Mouse (Mus musculus): ENCODE measurements around the gene Hectd1. TPM values are rescaled to one million over a fixed set of nuclear protein-coding genes. Genes with fewer than 3 reads are reported as not detected.
A peak's percentile ranks its signal among the peaks of the same experiment; 100 is the strongest.

Gene Hectd1
- 10 to 100 TPM; 83.8 to 88.8 TPM for total RNA-seq (2021)
- long read RNA-seq, experiment 1, full-length matches to known transcripts: 6 of 26 reads
- long read RNA-seq, experiment 1, partial matches to known transcripts: 13 of 26 reads
- long read RNA-seq, experiment 1, other reads (novel, unspliced or antisense): 7 of 26 reads
- long read RNA-seq, experiment 2, partial matches to known transcripts: 10 of 17 reads
- long read RNA-seq, experiment 2, other reads (novel, unspliced or antisense): 7 of 17 reads

DNA sequence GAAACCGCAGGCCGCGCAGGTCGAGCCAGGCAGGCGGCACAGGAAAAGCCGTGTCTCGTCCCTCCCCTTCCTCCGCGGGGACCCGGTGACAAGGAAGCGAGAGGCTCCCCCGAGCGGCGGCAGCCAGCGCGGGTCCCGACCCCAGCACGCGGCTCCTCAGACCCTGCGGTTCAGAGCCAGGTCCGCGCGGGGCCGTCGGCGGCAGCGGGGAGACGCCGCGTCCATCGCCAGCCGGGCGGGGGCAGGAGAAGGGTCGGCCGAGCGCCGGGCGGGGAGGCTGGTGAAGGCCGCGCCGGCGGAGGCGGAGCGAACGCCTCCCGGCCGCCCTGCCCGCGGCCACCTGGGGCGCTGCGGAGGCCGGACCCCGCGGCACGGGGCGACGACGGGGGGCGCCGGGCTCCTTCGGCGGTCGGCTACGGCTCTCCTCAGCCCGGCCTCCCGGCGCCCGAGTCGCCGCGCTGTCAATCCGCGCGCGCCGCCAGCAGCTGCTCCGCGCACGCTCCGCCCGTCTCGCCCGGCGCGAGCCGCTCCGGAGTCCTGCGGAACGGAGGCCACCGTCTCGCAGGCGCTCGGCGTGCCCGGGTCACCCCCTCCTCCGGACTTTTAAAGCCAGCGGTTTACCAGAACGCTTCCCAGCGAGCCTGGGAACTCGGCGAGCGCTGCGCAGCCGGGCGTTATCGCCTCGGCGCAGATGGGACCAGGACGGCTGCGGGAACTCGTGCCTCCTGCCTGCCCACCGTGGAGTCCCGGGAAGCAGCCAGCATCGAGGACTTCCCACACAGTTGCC is at the start of gene Hectd1:
TSS of gene Hectd1 (minus strand) at position 247 of the 787 bp plus-strand sequence.
- DNase-seq (ENCODE audit: low spot score in 2 of 2): peak; percentile 77 to 78

DNA sequence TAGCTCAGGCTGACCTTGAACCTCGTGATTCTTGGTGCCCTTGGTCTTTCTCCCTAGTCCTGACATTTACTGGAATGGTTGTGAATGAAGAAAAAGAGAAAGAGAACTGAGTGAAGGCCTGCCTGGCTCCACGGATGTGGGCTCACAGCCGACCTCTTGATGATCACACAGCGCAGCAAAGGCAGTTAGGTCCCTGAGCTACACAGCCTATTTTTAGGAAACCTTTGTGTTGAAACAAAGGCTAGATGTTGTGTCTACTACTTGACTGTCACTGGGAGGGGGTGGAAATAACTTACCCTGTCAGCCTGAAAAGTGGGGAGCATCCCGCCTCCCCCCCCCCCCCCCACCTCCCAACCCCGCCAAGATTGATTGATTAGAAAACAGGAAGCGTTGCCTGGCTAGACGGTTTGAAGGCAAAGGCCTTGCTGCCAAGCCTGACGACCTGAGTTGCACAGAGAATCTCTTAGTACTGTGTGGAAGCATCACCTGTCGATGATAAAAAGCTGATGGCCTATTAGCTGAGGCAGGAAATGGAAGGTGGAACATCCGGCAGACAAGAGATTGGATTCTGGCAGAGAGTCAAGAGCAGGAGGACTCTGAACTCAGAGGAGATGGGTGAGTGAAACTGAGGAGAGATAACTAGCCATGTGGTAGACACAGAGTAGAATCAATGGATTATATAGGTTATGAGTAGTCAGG is 42.3 kb upstream of the Hectd1 start:
- intact Hi-C loops (cut with DNase I): no loop called here
- DNase-seq (ENCODE audit: low spot score in 2 of 2): no peak

More for the DNA sequence above, at the start of gene Hectd1:
- intact Hi-C loops (cut with DNase I): loop anchor here (10.0 kb wide), 1 partner anchor 175 kb away; the partner anchor contains the start of gene Dtd2

DNA sequence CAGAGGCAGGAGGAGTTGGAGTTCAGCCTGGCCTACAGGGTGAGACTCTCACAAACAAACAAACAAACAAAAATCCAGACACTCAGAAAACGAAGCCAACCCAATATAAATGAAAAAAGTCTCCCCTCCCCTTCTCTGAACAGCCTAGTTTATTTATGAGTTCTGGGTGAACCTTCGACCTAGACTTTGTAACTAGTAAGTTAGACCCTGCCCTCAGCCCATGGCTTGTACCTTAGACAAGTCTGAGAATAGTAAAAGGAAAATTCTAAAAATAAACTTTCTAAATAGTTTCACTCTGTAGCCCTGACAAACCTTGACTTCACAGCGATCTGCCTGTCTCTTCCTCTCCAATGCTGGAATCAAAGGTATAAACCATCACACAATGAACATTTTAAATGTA is 40.2 kb upstream of the Hectd1 start:
- no peak for DNase-seq (ENCODE audit: low spot score in 2 of 2)
- intact Hi-C loops (cut with DNase I): no loop called here

DNA sequence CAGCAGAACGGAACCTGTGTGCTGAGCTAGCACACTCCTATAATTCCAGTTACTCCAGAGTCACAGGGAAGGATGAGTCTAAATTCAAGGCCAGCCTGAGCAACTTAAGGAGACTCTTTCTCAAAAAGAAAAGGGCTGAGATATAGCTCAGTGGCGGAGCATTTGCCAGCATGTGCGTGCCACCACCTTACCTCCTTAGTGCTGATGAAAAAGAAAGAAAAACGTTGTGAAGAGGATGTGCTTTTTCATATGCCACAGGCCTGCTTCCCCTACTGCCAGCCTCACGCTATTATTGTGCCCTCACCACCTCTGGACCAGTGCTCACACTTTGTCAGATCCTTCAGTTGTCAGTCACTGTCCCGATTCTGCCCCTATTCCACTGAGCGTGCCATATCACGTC is 37.7 kb upstream of the Hectd1 start:
- intact Hi-C loops (cut with DNase I): no loop called here
- DNase-seq (ENCODE audit: low spot score in 2 of 2): no peak

DNA sequence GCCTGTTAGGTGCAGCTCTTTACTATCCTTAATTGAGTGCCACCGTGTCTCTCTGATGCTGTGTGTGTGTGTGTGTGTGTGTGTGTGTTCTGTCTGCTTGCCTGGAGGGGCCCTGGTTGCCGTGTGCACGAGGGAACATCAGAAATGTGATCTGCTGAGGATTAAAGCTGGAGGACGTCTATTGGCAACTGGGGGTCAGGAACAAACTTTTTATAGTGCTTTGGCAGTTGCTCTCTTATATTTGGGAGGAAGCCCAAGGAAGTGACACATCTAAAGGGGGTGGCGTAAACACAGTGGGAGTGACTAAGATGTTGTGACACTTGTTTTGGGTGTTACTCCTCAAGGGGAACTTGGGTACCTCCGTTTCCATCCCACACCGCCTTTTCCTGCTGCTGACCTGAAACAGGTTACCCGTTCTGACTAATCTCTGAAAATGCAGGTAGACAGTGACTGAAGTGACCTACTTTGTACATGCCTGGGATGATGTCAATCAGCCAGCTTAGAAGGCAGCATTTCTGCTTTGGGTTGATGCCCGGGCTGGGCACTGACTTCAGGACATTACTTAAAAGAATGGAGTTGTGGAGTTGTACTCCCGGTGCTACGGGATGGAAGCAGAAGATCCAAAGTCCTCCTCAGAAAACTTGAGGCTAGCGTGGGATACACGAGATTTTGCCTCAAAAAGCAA is 37.0 kb upstream of the Hectd1 start:
- intact Hi-C loops (cut with DNase I): no loop called here
- DNase-seq (ENCODE audit: low spot score in 2 of 2): peak in 1 of 2 experiments; percentile 21

DNA sequence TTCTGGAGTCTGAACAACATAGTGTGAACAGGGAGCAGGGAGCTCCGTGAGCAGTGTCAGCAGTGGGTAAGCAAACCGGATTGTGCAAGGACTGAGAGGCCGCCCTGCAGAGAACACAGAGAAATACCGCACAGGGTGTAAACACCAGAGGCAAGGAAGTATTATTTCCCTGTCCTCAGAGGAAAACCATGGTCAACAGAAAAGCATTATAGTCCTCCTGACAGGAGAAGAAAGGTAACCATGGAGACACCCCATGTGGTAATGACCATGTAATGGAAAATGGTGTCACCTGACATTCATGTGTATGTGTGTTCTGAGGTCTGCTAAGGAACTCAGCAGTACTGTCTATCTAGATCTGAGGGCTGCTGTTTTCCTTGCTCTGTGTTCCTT is 36.4 kb upstream of the Hectd1 start:
- peak; percentile 5 to 60 for DNase-seq (ENCODE audit: low spot score in 2 of 2)
- intact Hi-C loops (cut with DNase I): no loop called here

DNA sequence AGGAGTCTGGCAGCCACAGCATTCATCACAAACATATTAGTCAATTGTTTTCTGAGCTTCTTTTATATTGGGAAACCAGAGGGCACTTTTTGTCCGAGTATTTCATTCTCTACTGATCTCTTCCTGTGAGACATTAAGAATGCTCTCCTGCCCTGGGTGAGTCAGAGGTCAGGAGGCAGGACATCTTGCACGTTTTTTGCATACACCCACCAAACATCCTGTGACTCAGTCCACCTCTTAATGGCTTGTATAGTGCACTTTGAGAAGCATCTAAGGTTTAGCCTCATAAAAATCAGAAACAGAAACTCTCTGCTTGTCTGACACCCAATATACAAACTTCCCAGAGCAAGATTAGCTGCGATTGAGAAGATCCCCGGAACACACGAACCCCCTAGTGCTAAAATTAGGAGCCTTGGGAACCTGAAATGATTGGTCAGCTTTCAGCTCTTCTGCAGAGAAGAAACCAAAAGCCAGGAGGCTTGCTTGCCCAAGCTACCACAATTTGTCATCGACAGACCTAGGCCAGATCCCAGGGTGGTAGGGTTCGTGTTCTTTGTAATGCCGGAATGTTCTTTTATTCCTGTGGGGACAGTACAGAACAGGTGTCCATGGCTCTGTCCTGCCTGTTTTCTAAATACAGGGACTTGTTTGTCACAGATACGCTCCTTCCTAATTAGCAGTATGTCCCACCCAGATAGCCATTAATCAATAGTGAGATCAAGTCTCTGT is 35.9 kb upstream of the Hectd1 start:
- no peak for DNase-seq (ENCODE audit: low spot score in 2 of 2)
- intact Hi-C loops (cut with DNase I): no loop called here

DNA sequence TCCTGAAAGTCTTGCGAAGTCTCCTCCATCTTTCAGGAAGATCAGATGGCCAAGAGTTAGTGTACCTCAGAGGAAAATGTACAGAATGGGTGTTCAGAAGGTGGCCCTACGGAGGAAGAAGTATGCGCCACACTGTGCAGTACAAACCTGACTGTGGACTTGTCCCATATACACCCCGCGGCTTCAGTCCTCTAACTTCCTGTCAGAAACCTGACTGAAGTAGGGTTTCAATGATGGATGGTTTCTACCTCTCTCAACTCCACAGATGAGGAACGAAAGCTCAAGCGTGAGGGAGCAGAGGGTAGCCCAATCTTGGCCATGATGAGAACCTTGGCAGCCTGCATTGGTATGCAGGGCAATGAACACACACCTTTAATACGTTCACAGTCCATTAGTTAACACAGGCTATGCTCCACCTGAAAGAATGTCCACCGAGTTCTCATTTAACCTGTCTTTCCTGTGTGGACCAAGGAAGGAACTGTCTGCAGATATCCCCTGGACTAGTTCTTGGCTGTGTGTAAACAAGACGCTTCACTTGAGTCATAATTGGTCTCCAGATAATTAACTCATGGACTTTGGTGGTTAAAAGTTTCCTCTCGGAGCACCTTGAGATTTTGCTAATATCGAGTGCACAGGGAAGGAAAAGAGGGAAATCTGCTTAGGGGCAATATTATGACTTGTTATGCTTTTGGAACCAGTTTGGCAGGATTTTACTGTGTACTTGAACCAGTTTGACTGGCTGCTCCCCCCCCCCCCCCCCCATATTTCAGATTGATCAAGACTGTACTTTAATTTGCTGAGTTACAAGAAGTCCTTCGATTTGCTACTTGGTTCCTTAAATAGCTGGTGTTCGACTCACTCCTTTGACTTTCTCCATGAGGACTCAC is 34.0 kb upstream of the Hectd1 start:
- intact Hi-C loops (cut with DNase I): no loop called here
- DNase-seq (ENCODE audit: low spot score in 2 of 2): no peak

DNA sequence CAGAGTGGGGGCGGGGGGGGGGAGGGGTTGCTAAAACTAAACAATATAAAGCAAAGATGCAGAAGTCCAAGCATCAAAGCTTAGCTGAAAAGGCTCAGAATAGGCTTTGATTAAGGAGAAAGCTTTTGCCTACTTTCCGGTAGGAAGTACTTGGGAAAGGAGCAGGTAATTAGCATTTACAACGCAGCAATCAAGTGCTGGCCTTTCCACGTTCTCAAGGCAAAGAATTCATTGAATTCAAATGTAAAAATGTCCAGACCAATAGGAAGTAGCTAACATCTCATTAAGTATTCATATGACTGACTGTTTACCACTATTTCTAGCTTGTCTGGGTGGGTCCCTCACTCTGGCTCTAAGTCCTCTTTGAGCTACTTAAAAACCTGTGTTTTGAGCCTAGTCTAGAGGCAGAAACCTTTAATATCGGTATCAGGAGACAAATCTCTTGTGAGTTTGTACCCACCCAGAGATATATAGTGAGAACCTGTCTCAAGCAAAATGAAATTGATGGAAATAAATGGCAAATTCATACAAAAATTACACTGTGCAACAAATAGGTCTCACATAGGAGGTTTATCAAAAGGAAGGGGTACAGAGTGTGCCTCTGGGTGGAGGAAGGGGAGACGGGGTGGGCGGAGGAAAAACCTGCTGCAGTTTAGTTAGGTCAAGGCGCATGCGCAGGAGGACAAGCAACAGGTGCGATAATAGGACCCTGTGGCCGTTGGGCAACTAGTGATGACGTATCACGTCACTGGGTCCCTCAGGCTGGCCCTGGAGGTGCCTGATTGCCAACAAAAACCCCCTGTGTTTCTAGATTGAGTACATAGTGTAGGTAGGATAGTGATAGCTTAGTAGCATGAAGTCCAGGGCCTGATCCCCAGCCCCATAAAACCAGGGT is 29.0 kb upstream of the Hectd1 start:
- intact Hi-C loops (cut with DNase I): no loop called here
- no peak for DNase-seq (ENCODE audit: low spot score in 2 of 2)

DNA sequence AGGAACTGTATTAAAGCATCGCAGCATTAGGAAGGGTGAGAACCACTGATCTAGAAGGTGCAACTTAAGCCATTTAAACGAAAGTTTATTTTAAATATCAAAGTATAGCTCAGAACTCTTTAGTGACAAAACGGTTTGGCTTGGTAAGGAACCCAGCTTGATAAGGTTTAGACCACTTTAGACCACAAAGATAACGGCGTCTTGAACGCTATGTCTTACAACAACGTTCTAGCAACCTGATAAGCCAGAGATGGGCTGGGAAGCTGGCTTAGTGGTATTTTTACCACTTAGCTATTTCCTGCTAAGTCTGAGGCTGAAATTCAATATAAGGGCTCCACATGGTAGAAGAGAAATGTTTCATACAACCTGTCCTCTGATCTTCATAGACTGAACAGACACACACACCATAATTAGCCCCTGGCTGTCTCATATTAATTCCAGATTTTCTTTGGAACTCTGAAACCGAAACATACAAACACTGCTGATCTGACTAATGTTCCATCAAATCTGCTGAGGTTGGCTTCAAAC is 27.5 kb upstream of the Hectd1 start:
- intact Hi-C loops (cut with DNase I): no loop called here
- DNase-seq (ENCODE audit: low spot score in 2 of 2): no peak

DNA sequence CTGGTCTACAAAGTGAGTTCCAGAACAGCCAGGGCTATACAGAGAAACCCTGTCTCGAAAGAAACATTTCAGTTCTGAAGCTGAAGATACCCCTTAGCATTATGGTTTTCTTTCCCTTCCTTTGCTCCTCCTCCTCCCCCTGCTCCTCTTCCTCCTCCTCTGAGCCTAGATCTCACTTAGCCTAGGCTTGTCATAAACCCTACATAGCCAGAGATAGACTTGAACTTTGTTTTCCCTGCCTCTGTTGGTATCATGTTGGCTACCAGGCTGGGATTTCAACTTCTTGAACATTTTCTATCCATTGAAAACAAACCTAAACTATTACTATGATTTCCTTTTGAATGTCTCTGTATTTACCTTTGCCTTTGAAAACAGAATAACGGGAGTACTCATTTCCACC is 26.5 kb upstream of the Hectd1 start:
- DNase-seq (ENCODE audit: low spot score in 2 of 2): no peak
- intact Hi-C loops (cut with DNase I): no loop called here

DNA sequence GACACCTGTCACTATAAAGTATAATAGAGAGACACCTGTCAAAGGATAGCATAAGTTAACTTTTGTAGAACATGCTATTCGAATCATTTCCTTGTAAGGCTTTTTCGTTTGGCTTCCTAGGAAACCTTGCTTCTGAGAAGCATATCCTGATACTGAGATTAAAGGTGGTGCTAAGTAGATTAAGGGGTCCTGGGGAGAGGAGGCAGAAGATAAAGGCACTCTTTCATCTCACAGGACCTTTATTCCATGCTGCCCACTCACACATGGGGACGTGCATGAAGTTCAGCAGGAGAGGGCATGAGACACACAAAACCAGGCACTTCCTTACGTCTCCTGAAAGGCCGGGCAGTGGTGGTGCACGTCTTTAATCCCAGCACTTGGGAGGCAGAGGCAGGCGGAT is 26.1 kb upstream of the Hectd1 start:
- no peak for DNase-seq (ENCODE audit: low spot score in 2 of 2)
- intact Hi-C loops (cut with DNase I): no loop called here

DNA sequence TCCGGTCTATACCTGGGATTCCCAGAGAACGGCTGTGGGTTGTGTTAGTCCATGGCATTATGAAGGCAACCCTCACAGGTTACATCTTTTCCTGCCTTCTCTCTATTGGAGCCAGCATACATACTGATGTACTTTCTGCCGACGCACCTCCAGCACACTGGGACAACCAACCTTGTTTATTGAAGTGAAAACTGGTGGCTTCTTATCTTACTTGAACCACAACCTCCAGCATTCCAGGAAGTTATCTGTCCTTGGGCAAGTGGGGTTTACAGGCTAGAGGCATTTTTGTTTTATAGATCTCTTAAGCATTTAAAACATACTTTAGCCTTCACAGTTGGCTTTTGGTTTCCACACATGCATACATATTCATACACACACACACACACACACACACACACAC is 22.3 kb upstream of the Hectd1 start:
- intact Hi-C loops (cut with DNase I): no loop called here
- DNase-seq (ENCODE audit: low spot score in 2 of 2): no peak

DNA sequence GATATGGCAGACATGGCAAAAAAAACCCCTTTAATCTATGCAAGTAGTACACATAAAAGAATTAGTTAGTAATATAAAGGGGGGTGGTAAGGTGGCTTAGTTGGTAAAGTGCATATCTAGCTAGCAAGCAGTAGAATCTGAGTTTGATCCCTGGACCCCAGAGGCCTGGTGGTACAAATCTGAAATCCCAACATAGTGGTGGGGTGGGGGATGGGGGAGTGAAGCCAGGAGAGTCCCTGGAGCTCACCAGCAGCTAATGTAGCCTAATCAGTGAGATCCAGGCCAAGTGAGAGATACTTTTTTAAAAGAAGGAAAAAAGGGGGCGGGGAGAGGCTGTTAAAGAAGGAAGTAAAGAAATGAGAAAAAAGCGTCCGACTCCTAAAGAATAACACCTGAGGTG is 21.8 kb upstream of the Hectd1 start:
- no peak for DNase-seq (ENCODE audit: low spot score in 2 of 2)
- intact Hi-C loops (cut with DNase I): no loop called here

DNA sequence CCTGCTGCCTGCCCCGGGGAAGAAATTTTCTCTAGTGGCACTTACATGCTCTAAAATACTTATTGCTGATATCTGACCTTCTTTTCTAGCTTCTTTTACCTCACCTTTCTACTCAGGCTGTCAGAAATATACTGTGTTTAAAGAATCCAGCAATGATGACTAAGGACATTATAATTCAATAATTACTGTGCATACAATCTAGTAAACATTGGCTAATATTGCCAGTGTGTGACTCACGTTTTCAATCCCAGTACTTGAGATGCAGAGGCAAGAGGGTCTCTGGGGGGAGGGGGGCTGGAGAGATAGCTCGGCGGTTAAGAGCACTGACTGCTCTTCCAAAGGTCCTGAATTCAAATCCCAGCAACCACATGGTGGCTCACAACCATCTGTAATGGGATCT is 21.0 kb upstream of the Hectd1 start:
- intact Hi-C loops (cut with DNase I): no loop called here
- no peak for DNase-seq (ENCODE audit: low spot score in 2 of 2)

DNA sequence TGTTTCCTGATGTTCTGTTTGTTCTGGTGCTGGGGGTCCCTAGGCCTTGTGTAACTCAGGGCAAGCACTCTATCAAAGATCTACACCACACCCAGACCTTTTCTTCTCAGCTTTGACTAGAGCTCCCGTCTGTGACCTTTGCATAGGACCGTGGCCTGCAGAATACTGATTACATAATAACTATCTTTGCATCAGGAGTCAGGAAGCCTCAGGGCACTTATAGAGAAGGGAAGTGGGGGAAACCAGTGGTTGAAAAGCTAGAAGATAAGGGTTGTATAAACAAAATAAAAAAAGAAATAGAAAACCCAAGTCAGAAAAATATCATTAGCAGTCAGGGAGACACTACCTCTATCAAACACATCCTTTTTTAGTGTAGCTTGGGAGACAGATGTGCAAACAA is 20.6 kb upstream of the Hectd1 start:
- no peak for DNase-seq (ENCODE audit: low spot score in 2 of 2)
- intact Hi-C loops (cut with DNase I): no loop called here

DNA sequence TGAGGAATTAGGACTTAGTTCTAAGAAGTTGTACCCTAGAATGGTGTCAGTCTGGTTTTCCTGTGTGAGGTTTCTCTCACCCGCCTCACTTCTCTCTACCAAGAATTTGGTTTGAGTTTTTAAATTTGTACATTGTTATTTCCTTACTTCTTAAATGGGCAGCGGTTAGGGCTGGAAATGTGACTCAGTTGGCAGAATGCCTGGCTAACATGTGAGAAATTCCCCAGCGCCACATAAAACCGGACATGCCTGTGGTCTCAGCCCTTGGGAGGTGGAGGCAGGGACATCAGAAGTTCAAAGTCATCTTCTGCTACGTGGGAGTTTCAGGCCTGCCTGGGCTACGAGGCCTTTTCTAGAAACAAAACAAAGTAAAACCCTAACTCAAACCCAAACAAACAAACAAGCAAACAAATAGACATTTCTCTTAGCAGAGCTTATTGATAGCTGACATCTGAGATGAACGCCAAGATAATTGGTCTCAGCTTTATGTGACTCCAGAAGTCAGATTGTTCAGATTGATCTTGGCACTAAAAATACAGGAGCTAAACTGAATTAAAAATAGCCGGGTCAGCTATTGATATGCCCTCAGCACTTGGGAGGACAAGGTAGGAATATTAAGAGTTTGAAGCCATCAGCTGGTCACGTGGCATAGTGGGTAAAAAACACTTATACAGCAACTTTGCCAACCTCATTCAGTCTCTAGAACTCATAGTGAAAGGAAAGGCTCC is 18.8 kb upstream of the Hectd1 start:
- DNase-seq (ENCODE audit: low spot score in 2 of 2): no peak
- intact Hi-C loops (cut with DNase I): no loop called here
